Mouse (Mus musculus) monocyte, adult 2 months (primary cell): ENCODE measurements around the gene 3110009E18Rik.

ENCODE experiments used
- DNase-seq, 2 experiments: peaks; one replicate each; pipeline ENCODE4 v3.0.0; 2022; ENCODE audit warnings: low spot score in 2 of 2, low read depth in 1 of 2

The 3110009E18Rik gene

GRCm38 (mm10) chr1:120142551-120142950 lies 21.6 kb downstream of the 3110009E18Rik start:
- no peak for DNase-seq

DNA sequence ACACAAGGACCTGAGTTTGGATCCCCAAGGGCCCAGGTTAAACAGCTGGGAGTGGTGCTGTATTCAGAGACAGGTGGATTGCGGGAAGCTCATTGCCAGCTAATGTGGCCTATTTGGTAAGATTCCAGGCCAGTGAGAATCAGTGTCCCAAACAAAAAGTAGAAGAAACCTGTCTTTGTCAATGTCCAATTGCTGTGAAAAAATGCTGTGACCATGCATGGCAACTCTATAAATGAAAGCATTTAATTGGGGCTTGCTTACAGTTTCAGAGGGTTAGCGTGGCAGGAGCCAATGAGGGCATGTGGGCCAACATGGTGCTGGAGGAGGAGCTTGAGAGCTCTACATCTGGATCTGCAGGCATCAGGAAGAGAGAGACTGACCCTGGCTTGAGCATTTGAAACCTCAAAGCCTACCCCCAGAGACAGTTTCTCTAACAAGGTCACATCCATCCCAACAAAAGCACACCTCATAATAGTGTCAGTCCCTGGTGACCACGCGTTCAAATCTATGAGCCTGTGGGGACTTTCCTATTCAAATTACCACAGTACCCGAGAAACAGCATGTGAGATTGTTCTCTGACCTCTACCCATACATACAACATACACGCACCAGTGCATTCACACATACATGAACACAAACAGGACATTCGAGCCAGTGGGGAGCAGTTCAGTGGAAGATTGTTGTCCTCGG lies 24.7 kb downstream of the 3110009E18Rik start:
- no peak for DNase-seq

- DNase-seq: no peak
Measured at GRCm38 (mm10) chr1:120146994-120147393, 26.0 kb downstream of the 3110009E18Rik start.

- no peak for DNase-seq
Measured at GRCm38 (mm10) chr1:120154232-120154631, 33.2 kb downstream of the 3110009E18Rik start.

- DNase-seq: no peak
Measured at GRCm38 (mm10) chr1:120155325-120155724, 34.3 kb downstream of the 3110009E18Rik start.

DNA sequence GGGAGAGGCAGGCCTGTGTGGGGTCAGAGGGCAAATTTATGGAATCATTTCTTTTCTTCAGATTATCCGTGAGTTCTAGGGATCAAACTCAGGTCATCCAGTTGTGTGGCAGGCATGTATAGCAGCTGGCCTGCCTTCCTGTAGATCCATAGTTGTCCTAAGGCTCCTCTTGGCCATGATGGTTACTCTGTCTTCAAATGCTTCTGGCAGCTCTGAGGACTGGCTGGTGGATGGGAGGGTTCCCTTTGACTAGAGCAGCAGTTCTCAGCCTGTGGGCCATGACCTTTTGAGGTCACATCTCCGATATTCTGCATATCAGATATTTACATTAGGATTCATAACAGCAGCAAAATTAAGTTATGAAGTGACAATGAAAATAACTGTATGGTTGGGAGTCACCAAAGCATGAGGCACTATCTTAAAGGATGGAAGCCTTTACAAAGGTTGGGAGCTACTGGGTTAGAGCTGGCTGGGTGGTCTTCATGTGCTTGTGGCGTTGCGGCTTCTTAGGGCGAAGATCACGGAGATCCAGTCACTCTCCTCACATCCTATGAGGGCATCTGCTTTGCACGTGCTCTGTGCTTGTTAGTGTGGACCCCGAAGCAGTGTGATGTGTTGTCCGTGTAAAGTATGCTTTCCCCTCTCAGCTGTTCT lies 37.6 kb downstream of the 3110009E18Rik start:
- DNase-seq: no peak

- no peak for DNase-seq
Measured at GRCm38 (mm10) chr1:120161502-120161901, 40.5 kb downstream of the 3110009E18Rik start.

DNA sequence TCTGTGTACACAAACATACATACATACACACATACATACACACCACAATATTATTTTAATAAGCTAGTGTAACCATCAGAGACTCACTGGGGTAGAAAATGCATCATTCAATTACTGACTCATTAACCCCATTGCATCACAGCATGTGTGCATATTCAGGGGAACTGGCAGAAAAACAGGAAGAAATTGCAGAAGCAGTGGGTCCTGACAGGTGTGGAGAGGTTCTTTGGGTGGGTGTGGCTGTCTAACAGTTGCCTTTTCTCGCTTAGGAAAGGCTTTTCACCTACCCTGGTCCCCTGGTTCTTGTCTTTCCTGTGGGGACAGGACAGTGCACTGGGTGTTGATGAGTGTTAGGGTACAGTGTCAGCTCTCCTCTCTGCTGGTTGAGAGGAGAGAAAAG lies 41.6 kb downstream of the 3110009E18Rik start:
- no peak for DNase-seq

GRCm38 (mm10) chr1:120168016-120168415 lies 47.0 kb downstream of the 3110009E18Rik start:
- DNase-seq: no peak

DNA sequence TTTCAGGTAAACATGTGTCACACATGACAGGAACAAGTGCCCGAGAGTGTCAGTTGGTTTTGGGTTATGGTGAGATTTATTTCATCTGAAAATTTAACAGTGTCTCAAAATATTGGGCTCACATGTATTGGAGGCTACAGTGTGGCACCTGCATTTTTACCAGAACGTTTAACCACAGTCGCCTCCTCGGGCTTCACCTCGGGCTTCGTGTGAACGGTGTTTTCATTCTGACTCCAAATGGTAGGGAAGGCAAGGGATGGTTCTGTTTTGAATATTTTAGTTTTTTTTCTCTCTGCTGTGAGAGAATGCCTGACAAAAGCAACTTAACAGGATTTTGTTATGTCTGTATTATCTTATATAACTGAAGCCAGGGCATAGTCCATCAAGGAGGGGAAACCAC lies 47.7 kb downstream of the 3110009E18Rik start:
- DNase-seq: no peak

DNA sequence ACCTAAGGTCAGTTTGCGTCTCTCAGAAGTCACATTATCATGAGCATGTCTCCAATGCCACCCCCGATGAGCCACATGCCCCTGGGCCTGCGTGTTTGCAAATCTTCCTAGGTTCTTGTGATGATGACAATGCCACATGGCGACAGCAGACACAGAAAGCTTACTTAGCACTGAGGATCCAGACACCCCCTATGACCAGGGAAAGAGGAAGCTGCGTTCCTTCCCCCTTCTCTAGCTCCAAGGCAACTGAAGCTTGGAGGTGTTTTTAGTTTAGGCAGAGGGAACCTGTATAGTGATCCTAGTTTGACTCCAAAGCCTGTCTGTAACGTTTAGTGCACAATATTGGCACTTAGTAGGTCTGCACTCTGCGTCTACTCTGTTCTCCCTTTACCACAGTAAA lies 49.3 kb downstream of the 3110009E18Rik start:
- no peak for DNase-seq

DNA sequence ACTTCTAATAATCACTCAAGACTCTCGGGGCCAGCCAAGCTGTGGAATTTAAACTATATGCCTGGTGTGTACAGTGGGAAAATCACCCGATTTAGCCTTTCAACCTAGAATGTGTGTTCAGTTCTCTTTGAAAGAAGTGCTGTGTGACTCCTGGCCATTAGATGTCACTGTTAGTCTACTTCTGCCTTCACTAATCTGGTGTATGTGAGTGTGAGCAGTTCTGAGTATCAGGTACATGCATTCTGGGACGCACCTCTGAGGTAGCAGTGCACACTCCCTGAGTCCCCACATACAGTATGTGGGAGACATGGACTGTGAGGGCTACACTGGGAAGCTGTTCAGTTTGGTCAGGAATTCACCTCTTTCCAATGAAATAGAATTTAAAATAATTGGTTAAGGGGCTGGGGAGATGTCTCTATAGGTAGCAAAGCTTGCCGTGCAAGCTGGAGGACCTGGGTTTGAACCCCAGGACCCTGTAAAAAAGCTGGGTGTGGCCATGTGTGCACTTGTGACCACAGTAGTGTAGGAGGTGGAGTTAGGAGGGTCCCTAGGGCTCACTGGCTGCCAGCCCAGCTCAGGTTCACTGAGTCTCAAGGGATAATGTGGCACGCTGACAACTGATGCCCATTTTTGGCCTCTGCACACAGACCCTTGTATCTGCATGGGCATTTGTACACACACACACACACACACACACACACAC lies 51.0 kb downstream of the 3110009E18Rik start:
- no peak for DNase-seq

DNA sequence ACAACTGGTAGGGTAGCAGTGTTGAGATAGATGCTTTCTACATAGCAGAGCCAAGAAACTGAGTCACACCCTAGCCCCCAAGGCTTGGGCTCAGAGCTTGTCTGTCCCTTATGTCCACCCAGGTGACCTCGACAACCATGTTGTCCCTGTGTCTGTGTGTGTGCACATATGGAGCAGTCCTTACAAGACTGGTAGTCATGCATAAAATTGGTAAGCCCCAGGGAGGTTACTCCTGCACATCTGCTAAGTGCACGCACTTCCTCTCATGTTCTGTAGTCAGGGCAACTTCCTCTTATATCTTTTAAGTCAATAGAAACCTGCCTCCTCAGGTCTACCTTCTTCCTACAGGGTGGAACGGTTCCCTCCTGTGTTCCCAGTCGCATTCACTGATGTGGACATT lies 54.0 kb downstream of the 3110009E18Rik start:
- DNase-seq: no peak

DNA sequence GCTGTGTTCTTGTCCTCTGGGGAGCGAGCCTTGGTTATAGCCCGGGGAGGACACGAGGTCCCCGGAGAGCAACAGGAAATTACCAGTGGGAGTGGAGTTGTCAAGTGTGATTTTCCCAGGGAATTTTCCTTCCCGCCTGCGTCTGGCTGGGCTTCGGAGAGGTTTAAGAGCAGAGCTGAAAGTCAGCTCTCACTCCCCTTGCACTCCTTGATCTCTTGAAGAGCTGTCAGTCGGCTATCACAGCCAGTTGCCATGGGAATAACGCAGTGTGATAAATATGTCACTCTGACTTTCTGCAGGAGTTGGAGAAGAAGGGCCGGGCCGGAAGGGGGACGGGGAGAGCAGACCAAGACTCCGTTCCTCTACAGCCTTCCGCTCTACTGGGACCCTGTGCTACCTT lies 55.3 kb downstream of the 3110009E18Rik start:
- no peak for DNase-seq

GRCm38 (mm10) chr1:120177141-120177540 lies 56.2 kb downstream of the 3110009E18Rik start:
- DNase-seq: no peak

DNA sequence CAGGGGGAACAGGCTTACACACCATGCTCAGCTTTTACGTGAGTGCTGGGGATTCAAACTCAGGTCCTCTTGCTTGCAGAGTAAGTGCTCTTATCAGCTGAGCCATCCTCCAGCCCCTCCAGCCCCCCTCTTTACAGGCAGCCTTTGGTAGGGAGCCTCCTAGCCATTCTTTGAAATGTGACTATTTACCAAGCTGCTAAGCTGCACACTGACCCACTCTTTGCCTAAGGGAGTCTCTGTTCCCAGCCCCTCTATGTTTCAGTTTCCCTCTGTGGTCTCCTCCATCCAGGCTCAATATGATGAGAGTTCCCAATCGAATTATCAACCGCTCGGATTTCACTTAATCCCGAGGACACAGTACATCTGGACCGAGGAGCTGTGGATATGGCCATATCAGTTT lies 65.2 kb downstream of the 3110009E18Rik start:
- DNase-seq: no peak

DNA sequence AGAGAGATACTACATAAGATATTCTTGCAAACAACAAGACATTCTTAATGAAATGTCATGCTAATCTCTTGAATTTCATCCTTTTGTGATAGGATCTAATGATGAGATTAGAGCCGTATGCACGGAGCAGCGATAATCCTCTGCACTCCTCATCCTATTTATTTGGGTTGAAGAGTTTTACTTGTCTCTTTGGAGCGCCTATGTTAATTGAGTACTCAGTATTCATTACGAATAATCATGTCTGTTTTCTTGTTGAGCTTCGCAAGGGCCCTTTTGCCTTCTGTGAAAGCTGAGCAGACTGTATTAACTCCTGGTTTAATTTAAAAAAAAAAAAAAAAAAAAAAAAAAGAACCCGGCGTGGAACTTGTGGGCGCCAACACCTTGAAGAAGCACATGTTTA lies 65.7 kb downstream of the 3110009E18Rik start:
- no peak for DNase-seq

DNA sequence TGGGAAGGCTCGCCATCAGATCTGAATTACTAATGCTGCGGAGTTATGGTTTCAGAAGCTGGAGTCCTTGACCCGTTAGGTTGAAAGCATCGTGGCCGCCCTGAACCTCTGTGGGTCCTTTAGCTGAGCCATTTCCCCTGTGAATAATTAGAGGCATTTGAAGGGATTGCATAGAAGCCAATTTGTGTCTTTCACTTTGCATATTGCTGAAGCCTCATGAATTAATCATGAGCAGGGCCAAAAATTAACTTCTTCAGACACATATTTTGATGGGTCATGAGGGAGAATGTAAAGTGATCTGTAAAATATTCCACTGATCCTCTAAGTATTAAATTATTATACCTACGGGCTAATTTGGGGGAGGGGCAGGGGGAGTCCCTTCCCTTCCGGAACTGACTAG lies 66.1 kb downstream of the 3110009E18Rik start:
- no peak for DNase-seq

DNA sequence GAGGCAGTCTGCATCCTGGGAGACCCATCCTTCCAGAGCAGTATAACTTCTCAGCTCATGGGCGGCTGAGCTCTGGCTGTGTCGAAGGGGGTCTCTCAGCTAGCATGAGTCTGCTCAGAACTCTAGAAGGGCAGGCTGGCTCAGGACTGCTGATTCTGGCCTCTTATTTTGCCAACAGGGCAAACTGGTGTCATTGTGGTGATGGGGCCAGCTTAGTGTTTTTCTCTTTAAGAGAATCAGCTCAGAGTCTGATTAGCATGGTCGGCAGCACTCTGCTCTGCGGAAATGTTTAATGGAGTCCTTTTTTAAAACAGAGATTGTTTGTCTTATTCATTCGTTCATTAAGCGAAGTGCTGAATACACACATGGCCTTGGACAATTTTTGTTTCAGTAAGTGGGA lies 68.2 kb downstream of the 3110009E18Rik start:
- DNase-seq: no peak

- no peak for DNase-seq
Measured at GRCm38 (mm10) chr1:120190300-120190699, 69.3 kb downstream of the 3110009E18Rik start.

GRCm38 (mm10) chr1:120190946-120191345 lies 70.0 kb downstream of the 3110009E18Rik start:
- no peak for DNase-seq

DNA sequence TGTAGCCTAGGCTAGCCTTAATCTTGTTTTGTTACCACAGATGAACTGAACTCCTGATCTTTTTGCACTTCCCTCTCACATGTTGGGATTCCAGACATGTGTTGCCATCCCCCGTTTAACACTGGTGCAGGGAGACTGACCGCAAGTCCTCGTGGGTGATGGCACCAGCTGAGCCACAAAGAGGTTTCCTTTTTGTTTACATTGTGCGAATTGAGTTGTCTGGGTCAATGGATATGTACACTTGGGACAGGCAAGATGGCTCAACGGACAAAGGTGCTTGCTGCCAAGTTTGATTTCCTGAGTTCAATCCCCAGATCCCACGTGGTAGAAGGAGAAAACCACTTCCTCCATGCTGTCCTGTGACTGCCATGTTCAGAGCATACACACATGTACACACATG lies 71.3 kb downstream of the 3110009E18Rik start:
- no peak for DNase-seq
